Mouse (Mus musculus) spleen, adult 10 weeks (tissue): ENCODE results near the gene Fam84a. TPM values are rescaled to one million over a fixed set of nuclear protein-coding genes. Genes with fewer than 3 reads are reported as not detected.

ENCODE experiments used
- polyA plus RNA-seq: library from polyadenylated mRNA; stranded (reverse); fragments of 350-450 nt; fragmentation: Illumina TruSeq; extraction: RNeasy Lipid Tissue Mini Kit (QIAGEN cat#74804); gene quantifications from one replicate; pipeline ENCODE4 v1.2.3, GENCODE M21; 2015; ENCODE audit warnings: low replicate concordance; ENCODE audit not compliant: insufficient read depth

The Fam84a gene
- polyA plus RNA-seq = 1.5 TPM

DNA sequence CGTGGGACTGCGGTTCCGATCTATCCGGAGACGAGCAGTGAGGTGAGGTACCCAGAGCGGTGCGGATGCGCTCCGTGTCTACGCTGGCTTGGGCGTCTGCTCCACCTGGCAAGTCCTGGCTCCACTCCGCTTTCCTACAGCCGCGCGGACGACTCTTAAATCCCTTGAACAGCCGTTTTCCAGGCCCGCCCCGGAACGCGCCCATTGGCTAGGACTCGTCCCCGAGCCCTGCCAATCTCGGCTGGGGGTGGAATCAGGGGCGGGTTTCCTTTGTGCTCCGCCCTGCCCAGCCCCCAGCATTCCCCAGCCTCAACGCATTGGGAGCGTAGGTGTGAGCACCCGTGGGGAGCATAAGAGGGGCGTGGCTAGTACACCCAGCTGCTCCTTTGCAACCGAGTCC lies at the start of gene Fam84a:
TSS of gene Fam84a (minus strand) at position 134 of the 400 bp plus-strand sequence.

